Mouse (Mus musculus): Measurements from ENCODE around the gene Pole3. TPM values are rescaled to one million over a fixed set of nuclear protein-coding genes. Genes with fewer than 3 reads are reported as not detected.
A peak's percentile ranks its signal among the peaks of the same experiment; 100 is the strongest.

The Pole3 gene
- polyA plus RNA-seq, 1 experiment from 2014 or later = 38.0 TPM

GRCm38 (mm10) chr4:62509946-62510345 is 14.9 kb downstream of the Pole3 start:
- no peak for TF ChIP-seq CTCF (IDR thresholded peaks at IDR 0.05; ENCODE audit: low read depth)

GRCm38 (mm10) chr4:62508839-62509238 is 16.0 kb downstream of the Pole3 start:
- no peak for TF ChIP-seq CTCF (IDR thresholded peaks at IDR 0.05; ENCODE audit: low read depth)
- ATAC-seq = no peak
- WGBS = 80% methylated on average over 5 of the region's 5 CpGs

More at GRCm38 (mm10) chr4:62509946-62510345, 14.9 kb downstream of the Pole3 start:
- WGBS = 90% methylated on average over 11 of the region's 11 CpGs
- Histone ChIP-seq H3K4me1 (replicated peaks; ENCODE audit: control insufficient read depth, insufficient read depth, low read length) (no peaks in the 10 kb centered on the region), H3K9me3 (ENCODE audit: control insufficient read depth) (no peaks in the 10 kb centered on the region), H3K27me3 (replicated peaks; ENCODE audit: control insufficient read depth, insufficient read depth, low read length) (no peaks in the 10 kb centered on the region), H3K9ac (ENCODE audit: low read depth, low read length) (no peak overlapping the region), H3K27ac (ENCODE audit: low read depth, low read length) (no peak overlapping the region), H3K4me3 (ENCODE audit: low read depth, low read length) (no peak overlapping the region), H3K36me3 (ENCODE audit: control insufficient read depth, insufficient read depth) (peaks cover 73% of the 10 kb centered on the region), H3K4me2 (replicated peaks; ENCODE audit: low read depth) (no peak overlapping the region)
- no peak for ATAC-seq

GRCm38 (mm10) chr4:62506798-62507197 is 18.1 kb downstream of the Pole3 start:
- Histone ChIP-seq H3K27me3 (replicated peaks; ENCODE audit: control insufficient read depth, insufficient read depth, low read length) (no peaks in the 10 kb centered on the region), H3K36me3 (ENCODE audit: control insufficient read depth, insufficient read depth) (peaks cover 48% of the 10 kb centered on the region), H3K4me1 (replicated peaks; ENCODE audit: control insufficient read depth, insufficient read depth, low read length) (peaks cover 6% of the 10 kb centered on the region; the same call in 1 of the 2 replicates), H3K9ac (ENCODE audit: low read depth, low read length) (no peak overlapping the region), H3K4me3 (ENCODE audit: low read depth, low read length) (no peak overlapping the region), H3K27ac (ENCODE audit: low read depth, low read length) (no peak overlapping the region), H3K4me2 (replicated peaks; ENCODE audit: low read depth) (no peak overlapping the region), H3K9me3 (ENCODE audit: control insufficient read depth) (no peaks in the 10 kb centered on the region)
- peak; percentile 26 for ATAC-seq
- WGBS = 60% methylated on average over 2 of the region's 2 CpGs
- TF ChIP-seq CTCF (IDR thresholded peaks at IDR 0.05; ENCODE audit: low read depth) = peak; percentile 83

More at GRCm38 (mm10) chr4:62508839-62509238, 16.0 kb downstream of the Pole3 start:
- Histone ChIP-seq H3K4me2 (replicated peaks; ENCODE audit: low read depth) (no peak overlapping the region), H3K4me3 (ENCODE audit: low read depth, low read length) (no peak overlapping the region), H3K9ac (ENCODE audit: low read depth, low read length) (no peak overlapping the region), H3K9me3 (ENCODE audit: control insufficient read depth) (no peaks in the 10 kb centered on the region), H3K27ac (ENCODE audit: low read depth, low read length) (no peak overlapping the region), H3K27me3 (replicated peaks; ENCODE audit: control insufficient read depth, insufficient read depth, low read length) (no peaks in the 10 kb centered on the region), H3K4me1 (replicated peaks; ENCODE audit: control insufficient read depth, insufficient read depth, low read length) (peaks cover 3% of the 10 kb centered on the region; the same call in 1 of the 2 replicates), H3K36me3 (ENCODE audit: control insufficient read depth, insufficient read depth) (peaks cover 69% of the 10 kb centered on the region)

GRCm38 (mm10) chr4:62505991-62506390 is 18.9 kb downstream of the Pole3 start:
- no peak for ATAC-seq
- 82% methylated on average over 3 of the region's 3 CpGs for WGBS
- Histone ChIP-seq H3K27me3 (replicated peaks; ENCODE audit: control insufficient read depth, insufficient read depth, low read length) (no peaks in the 10 kb centered on the region), H3K36me3 (ENCODE audit: control insufficient read depth, insufficient read depth) (peaks cover 40% of the 10 kb centered on the region), H3K27ac (ENCODE audit: low read depth, low read length) (no peak overlapping the region), H3K4me2 (replicated peaks; ENCODE audit: low read depth) (no peak overlapping the region), H3K4me1 (replicated peaks; ENCODE audit: control insufficient read depth, insufficient read depth, low read length) (peaks cover 6% of the 10 kb centered on the region; the same call in 1 of the 2 replicates), H3K9ac (ENCODE audit: low read depth, low read length) (no peak overlapping the region), H3K9me3 (ENCODE audit: control insufficient read depth) (no peaks in the 10 kb centered on the region), H3K4me3 (ENCODE audit: low read depth, low read length) (no peak overlapping the region)
- TF ChIP-seq CTCF (IDR thresholded peaks at IDR 0.05; ENCODE audit: low read depth) = no peak

- no peak for TF ChIP-seq CTCF (IDR thresholded peaks at IDR 0.05; ENCODE audit: low read depth)
- peak within 1 kb of the TSS; percentile 90; the same call in 1 of the 2 replicates for H3K9ac ChIP-seq (ENCODE audit: low read depth, low read length)
These were observed 21.4 kb downstream of the Pole3 start, which contains the start of gene Hdhd3 for GRCm38 (mm10) chr4:62503374-62503970. Gene Hdhd3 (minus strand): TSS chr4:62503467.

GRCm38 (mm10) chr4:62502969-62503368 is 21.9 kb downstream of the Pole3 start:
- H3K4me1 ChIP-seq (replicated peaks; ENCODE audit: control insufficient read depth, insufficient read depth, low read length) = peaks cover 9% of the 10 kb centered on the region; the same call in 1 of the 2 replicates
- no peak for TF ChIP-seq CTCF (IDR thresholded peaks at IDR 0.05; ENCODE audit: low read depth)
- no peaks in the 10 kb centered on the region for H3K27me3 ChIP-seq (replicated peaks; ENCODE audit: control insufficient read depth, insufficient read depth, low read length)
- H3K27ac ChIP-seq (ENCODE audit: low read depth, low read length) = peak overlapping the region; percentile 97
- 29% methylated on average over 7 of the region's 7 CpGs for WGBS
- H3K4me3 ChIP-seq (ENCODE audit: low read depth, low read length) = no peak overlapping the region
- ATAC-seq = peak; percentile 64
- H3K9me3 ChIP-seq (ENCODE audit: control insufficient read depth) = no peaks in the 10 kb centered on the region
- peak overlapping the region; percentile 67 for H3K4me2 ChIP-seq (replicated peaks; ENCODE audit: low read depth)
- no peak overlapping the region for H3K9ac ChIP-seq (ENCODE audit: low read depth, low read length)
- H3K36me3 ChIP-seq (ENCODE audit: control insufficient read depth, insufficient read depth) = peaks cover 24% of the 10 kb centered on the region

More at GRCm38 (mm10) chr4:62503374-62503970, 21.4 kb downstream of the Pole3 start, which contains the start of gene Hdhd3:
- no peaks in the 10 kb centered on the region for H3K9me3 ChIP-seq (ENCODE audit: control insufficient read depth)
- no peak for ATAC-seq
- peaks cover 9% of the 10 kb centered on the region; the same call in 1 of the 2 replicates for H3K4me1 ChIP-seq (replicated peaks; ENCODE audit: control insufficient read depth, insufficient read depth, low read length)
- peak within 1 kb of the TSS; percentile 67 for H3K4me2 ChIP-seq (replicated peaks; ENCODE audit: low read depth)
- H3K36me3 ChIP-seq (ENCODE audit: control insufficient read depth, insufficient read depth) = peaks cover 28% of the 10 kb centered on the region
- H3K27ac ChIP-seq (ENCODE audit: low read depth, low read length) = peak within 1 kb of the TSS; percentile 97
- peak within 1 kb of the TSS; percentile 88 for H3K4me3 ChIP-seq (ENCODE audit: low read depth, low read length)
- WGBS = 37% methylated on average over 3 of the region's 3 CpGs
- no peaks in the 10 kb centered on the region for H3K27me3 ChIP-seq (replicated peaks; ENCODE audit: control insufficient read depth, insufficient read depth, low read length)
